Mouse (Mus musculus) heart, embryonic 11.5 days (tissue): ENCODE data around the gene Nolc1. TPM values are rescaled to one million over a fixed set of nuclear protein-coding genes. Genes with fewer than 3 reads are reported as not detected.

ENCODE experiments used
- ATAC-seq: fragments of 200-750 bp; cut with Nextera tagmentation; replicated peaks from 2 replicates; pipeline ENCODE4 v1.8.0; 2017; ENCODE audit warnings: moderate library complexity; ENCODE audit not compliant: insufficient number of reproducible peaks, low FRiP score, low TSS enrichment
- H3K27ac ChIP-seq: fragments of 300-500 bp; sonication (generic); 2 replicates; pipeline ENCODE4 v1.5.1; 2014; ENCODE audit warnings: mild to moderate bottlenecking, low read depth, low read length
- H3K27me3 ChIP-seq: fragments of 300-500 bp; sonication (generic); 2 replicates; pipeline ENCODE4 v1.6.1; 2014; ENCODE audit warnings: mild to moderate bottlenecking, low read length, mixed read lengths; ENCODE audit not compliant: control insufficient read depth, insufficient read depth
- H3K36me3 ChIP-seq: fragments of 300-500 bp; sonication (generic); 2 replicates; pipeline ENCODE4 v1.6.1; 2014; ENCODE audit warnings: mild to moderate bottlenecking, low read length, moderate library complexity, mixed read lengths; ENCODE audit not compliant: control insufficient read depth, insufficient read depth
- H3K4me1 ChIP-seq: fragments of 300-500 bp; sonication (generic); 2 replicates; pipeline ENCODE4 v1.6.1; 2014; ENCODE audit warnings: low read length; ENCODE audit not compliant: control insufficient read depth, insufficient read depth
- H3K4me2 ChIP-seq: fragments of 300-500 bp; sonication (generic); 2 replicates; pipeline ENCODE4 v1.6.1; 2014; ENCODE audit warnings: mild to moderate bottlenecking, moderate library complexity
- H3K4me3 ChIP-seq: fragments of 300-500 bp; sonication (generic); 2 replicates; pipeline ENCODE4 v1.5.1; 2014; ENCODE audit warnings: low read depth, low read length
- H3K9ac ChIP-seq: fragments of 300-500 bp; sonication (generic); 2 replicates; pipeline ENCODE4 v1.6.1; 2014; ENCODE audit warnings: mild to moderate bottlenecking, low read depth, low read length, moderate library complexity
- H3K9me3 ChIP-seq: fragments of 300-500 bp; sonication (generic); replicated peaks from 2 replicates; pipeline ENCODE4 v1.6.1; 2016; ENCODE audit warnings: low read length; ENCODE audit not compliant: control insufficient read depth
- WGBS: fragments of 180-500 bp; shearing (Covaris S2); extraction: QIAGEN DNeasy Blood & Tissue Kit; methylation state at CpG from one replicate; pipeline ENCODE4 v1.1.7; 2014; ENCODE audit not compliant: insufficient replicate concordance; 5-methylcytosine and 5-hydroxymethylcytosine counted together
- polyA plus RNA-seq: library from polyadenylated mRNA; unstranded; fragments of >200 nt; fragmentation: Nextera tagmentation; extraction: Ambion mirVana; gene quantifications from 2 replicates; pipeline ENCODE4 v1.2.1, GENCODE M21; 2014

Nolc1 gene
- polyA plus RNA-seq, 1 experiment from 2014 or later = 65.4 TPM

DNA sequence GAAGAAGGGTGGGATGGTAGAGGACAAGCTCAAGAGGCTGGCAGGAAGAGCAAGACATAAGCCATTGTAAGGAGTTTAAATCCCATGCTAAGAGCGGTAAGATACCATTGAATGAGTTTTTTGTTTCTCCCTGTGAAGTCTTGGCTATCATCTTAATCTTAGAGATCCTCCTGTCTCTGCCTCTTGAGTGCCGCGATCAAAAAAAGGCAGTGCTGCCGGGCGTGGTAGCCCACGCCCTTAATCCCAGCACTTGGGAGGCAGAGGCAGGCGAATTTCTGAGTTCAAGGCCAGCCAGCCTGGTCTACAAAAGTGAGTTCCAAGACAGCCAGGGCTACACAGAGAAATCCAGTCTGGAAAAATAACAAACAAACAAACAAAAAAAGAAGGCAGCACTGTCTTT, 17.2 kb upstream of the Nolc1 start:
- H3K36me3 ChIP-seq = peaks cover 18% of the 10 kb centered on the region

DNA sequence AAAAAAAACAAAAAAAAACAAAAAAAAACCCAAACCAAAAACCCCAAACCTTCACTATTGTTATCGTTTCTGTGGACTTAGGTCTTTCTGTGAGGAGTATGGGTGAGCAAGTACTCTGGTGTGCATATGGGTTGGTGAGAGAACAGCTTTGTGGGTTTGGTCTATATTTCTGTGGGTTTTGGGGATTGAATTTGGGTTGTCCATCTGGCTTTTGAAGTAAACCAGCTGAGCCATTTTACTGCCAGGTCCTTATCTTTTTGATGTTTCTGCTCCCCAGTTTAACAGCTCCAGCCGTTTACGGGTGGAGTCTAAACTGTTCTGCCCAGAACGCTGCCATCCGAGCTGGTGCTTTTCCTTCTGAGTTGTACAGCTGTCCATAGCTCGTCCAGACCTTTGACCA, 14.8 kb upstream of the Nolc1 start:
- H3K9ac ChIP-seq = no peak overlapping the region
- H3K4me1 ChIP-seq = peaks cover 7% of the 10 kb centered on the region
- no peak overlapping the region for H3K27ac ChIP-seq
- peaks cover 31% of the 10 kb centered on the region for H3K36me3 ChIP-seq
- H3K27me3 ChIP-seq = no peaks in the 10 kb centered on the region
- no peak overlapping the region for H3K4me2 ChIP-seq
- 60% methylated on average over 6 of the region's 6 CpGs for WGBS
- no peaks in the 10 kb centered on the region for H3K9me3 ChIP-seq
- no peak for ATAC-seq
- H3K4me3 ChIP-seq = no peak overlapping the region

More for the DNA sequence above, 17.2 kb upstream of the Nolc1 start:
- Histone ChIP-seq H3K4me2 (peak overlapping the region; percentile 87), H3K27ac (no peak overlapping the region), H3K4me3 (no peak overlapping the region), H3K9ac (no peak overlapping the region), H3K27me3 (no peaks in the 10 kb centered on the region), H3K9me3 (no peaks in the 10 kb centered on the region), H3K4me1 (peaks cover 7% of the 10 kb centered on the region)
- 88% methylated on average over 7 of the region's 7 CpGs for WGBS
- no peak for ATAC-seq

DNA sequence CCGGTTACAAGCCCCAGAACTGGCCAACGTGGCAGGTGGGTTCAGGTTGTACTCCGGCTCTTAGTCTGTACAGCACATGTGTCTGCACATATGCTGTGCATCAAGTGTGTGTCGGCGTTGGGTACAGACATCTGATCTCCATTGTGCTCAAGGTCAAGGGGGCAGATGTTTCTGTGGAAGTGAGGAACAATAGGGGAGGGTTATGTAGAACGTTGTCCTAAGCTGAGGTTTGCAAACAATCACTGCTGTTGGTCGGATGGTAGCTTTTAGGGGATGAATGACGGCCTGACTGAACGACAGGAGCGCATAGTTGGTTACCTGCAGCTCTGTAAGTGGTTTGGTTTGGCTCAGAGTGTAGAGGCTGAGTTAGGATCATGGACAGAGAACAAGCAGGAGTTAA, 7.6 kb upstream of the Nolc1 start:
- no peaks in the 10 kb centered on the region for H3K27me3 ChIP-seq
- H3K4me3 ChIP-seq = no peak overlapping the region
- WGBS = 83% methylated on average over 10 of the region's 10 CpGs
- peaks cover 58% of the 10 kb centered on the region for H3K36me3 ChIP-seq
- ATAC-seq = no peak
- H3K4me2 ChIP-seq = no peak overlapping the region
- H3K4me1 ChIP-seq = no peaks in the 10 kb centered on the region
- H3K9me3 ChIP-seq = no peaks in the 10 kb centered on the region
- no peak overlapping the region for H3K9ac ChIP-seq
- H3K27ac ChIP-seq = no peak overlapping the region

DNA sequence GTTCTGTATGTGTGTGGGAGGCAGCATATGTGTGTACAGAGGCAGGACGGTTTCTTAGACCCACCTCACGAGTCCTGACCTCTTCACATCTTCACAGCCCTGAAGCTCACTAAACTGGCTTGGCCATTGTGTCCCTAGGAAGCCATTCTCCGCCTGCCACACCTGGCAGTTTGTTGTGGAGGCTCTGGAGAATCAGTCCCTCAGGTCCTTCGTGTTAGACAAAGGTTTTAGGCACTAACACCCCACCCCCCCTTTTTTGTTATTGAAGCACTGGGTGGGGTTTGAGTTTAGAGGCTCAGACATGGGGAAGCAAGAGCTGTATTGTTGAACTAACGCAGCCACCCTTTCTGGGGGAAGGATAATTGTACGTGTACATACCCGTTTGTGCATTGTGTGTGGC, 2.4 kb upstream of the Nolc1 start:
- H3K36me3 ChIP-seq = peaks cover 24% of the 10 kb centered on the region
- H3K27ac ChIP-seq = no peak overlapping the region

DNA sequence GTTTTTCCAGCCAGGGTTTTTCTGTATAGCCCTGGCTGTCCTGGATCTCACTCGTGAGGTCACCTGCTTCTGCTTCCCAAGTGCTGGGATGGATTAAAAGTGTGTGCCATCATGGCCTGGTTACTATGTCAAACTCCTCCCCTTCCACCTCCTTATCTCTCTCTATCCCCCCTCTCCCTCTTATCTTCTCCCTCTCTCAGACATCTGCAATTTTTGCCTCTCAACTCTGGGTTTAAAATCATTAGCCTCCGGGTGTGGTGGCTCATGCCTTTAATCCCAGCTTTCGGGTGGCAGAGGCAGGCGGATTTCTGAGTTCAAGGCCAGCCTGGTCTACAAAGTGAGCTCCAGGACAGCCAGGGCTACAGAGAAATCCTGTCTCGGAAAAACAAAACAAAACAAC, 1.4 kb upstream of the Nolc1 start:
- WGBS = 74% methylated on average over 5 of the region's 5 CpGs
- H3K27me3 ChIP-seq = no peaks in the 10 kb centered on the region
- peaks cover 9% of the 10 kb centered on the region for H3K4me1 ChIP-seq
- H3K27ac ChIP-seq = no peak overlapping the region
- H3K4me2 ChIP-seq = no peak overlapping the region
- ATAC-seq = no peak
- no peaks in the 10 kb centered on the region for H3K9me3 ChIP-seq
- H3K4me3 ChIP-seq = no peak overlapping the region
- peaks cover 25% of the 10 kb centered on the region for H3K36me3 ChIP-seq
- H3K9ac ChIP-seq = no peak overlapping the region

More for the DNA sequence above, 2.4 kb upstream of the Nolc1 start:
- 86% methylated on average over 7 of the region's 7 CpGs for WGBS
- H3K4me1 ChIP-seq = peaks cover 9% of the 10 kb centered on the region
- ATAC-seq = no peak
- no peak overlapping the region for H3K9ac ChIP-seq
- no peaks in the 10 kb centered on the region for H3K27me3 ChIP-seq
- no peak overlapping the region for H3K4me2 ChIP-seq
- no peaks in the 10 kb centered on the region for H3K9me3 ChIP-seq
- no peak overlapping the region for H3K4me3 ChIP-seq

DNA sequence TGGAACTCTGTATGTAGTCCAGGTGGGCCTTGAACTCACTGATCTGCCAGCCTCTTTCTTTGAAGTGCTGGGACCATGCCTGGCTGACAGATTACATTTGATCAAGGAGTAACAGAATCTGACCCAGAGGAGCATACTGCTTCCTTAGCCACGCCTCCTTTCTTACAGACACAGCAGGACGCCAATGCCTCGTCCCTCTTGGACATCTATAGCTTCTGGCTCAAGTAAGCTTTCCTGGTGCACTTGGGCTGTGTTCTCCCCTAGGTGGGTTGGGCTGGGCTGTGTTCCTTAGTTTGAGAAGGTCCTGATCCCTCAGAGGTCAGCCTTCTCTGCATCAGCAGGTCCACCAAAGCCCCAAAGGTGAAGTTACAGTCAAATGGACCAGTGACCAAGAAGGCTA, 2.9 kb downstream of the Nolc1 start:
- Histone ChIP-seq H3K36me3 (peaks cover 42% of the 10 kb centered on the region), H3K9ac (no peak overlapping the region)
- WGBS = 73% methylated on average over 3 of the region's 3 CpGs

DNA sequence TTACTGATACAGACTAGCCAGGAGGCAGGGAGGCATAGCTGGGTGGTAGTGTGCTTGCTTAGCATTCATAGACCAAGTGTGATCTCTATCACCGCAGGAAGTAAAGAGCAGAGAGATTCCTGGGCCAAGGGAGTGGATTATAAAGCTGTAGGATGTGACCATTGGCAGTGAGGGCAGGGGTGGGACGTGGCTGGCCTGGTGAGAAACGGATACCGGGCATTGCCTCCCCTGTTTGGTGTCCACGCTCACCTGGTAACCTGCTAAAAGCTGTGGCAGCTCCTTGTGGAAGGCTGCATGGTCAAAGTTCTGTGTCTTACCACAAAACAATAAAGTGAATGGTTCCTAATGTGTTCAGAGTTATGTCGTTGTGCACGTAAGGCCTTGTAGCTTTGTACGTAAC, 9.5 kb downstream of the Nolc1 start:
- peaks cover 46% of the 10 kb centered on the region for H3K36me3 ChIP-seq
- 95% methylated on average over 8 of the region's 8 CpGs for WGBS

More for the DNA sequence above, 2.9 kb downstream of the Nolc1 start:
- H3K4me3 ChIP-seq = no peak overlapping the region
- no peak for ATAC-seq
- peaks cover 9% of the 10 kb centered on the region for H3K4me1 ChIP-seq
- H3K4me2 ChIP-seq = no peak overlapping the region
- no peak overlapping the region for H3K27ac ChIP-seq
- no peaks in the 10 kb centered on the region for H3K27me3 ChIP-seq
- H3K9me3 ChIP-seq = no peaks in the 10 kb centered on the region

DNA sequence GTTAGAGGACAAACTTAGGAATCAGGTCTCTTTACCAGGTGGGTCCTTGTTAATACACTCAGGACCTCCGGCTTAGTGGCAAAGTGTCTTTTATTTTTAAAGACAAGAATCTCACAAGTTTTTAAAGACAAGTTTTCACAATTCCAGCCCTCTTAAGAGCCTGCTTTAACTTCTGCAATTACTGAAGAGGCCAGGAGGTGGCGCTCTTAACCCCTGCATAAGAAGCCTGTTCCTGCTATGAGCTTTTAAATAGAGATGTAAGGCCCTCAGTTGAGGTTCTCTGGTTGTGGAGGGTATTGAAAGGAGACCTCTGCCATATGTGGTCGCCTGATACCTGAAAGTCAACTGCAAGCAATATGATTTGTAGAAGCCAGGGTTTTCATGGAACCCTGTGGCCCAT, 10.7 kb downstream of the Nolc1 start:
- ATAC-seq = no peak
- Histone ChIP-seq H3K9ac (no peak overlapping the region), H3K27ac (no peak overlapping the region), H3K4me3 (no peak overlapping the region), H3K4me1 (peaks cover 7% of the 10 kb centered on the region; the same call in 1 of the 2 replicates), H3K36me3 (peaks cover 37% of the 10 kb centered on the region), H3K9me3 (no peaks in the 10 kb centered on the region), H3K4me2 (no peak overlapping the region), H3K27me3 (no peaks in the 10 kb centered on the region)
- 45% methylated on average over 3 of the region's 3 CpGs for WGBS

More for the DNA sequence above, 9.5 kb downstream of the Nolc1 start:
- Histone ChIP-seq H3K9me3 (no peaks in the 10 kb centered on the region), H3K27ac (no peak overlapping the region), H3K4me1 (peaks cover 7% of the 10 kb centered on the region; the same call in 1 of the 2 replicates), H3K4me3 (no peak overlapping the region), H3K9ac (no peak overlapping the region), H3K4me2 (no peak overlapping the region), H3K27me3 (no peaks in the 10 kb centered on the region)
- ATAC-seq = no peak

DNA sequence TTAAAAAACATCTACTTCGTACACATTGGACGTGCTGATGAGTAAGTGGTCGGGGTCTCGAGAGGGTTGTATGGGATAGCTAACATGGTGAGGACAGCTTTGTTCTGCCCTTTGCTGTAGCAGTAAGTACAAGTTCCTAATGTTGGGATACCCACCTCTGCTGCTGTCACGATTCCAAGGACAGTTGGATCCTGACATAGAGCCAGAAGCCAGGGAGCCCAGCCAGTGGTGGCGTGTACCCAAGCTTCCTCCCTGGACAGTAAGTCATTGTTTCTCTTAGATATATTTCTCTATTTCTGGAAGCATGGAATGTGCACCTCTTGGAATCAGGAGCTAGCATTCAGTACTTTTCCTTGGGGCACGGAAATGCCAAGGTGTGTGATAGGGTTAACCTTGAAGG, 12.2 kb downstream of the Nolc1 start:
- H3K4me3 ChIP-seq = no peak overlapping the region
- peaks cover 7% of the 10 kb centered on the region; the same call in 1 of the 2 replicates for H3K4me1 ChIP-seq
- no peak for ATAC-seq
- WGBS = 66% methylated on average over 7 of the region's 7 CpGs
- H3K9me3 ChIP-seq = no peaks in the 10 kb centered on the region
- no peak overlapping the region for H3K9ac ChIP-seq
- H3K27ac ChIP-seq = no peak overlapping the region
- H3K36me3 ChIP-seq = peaks cover 24% of the 10 kb centered on the region
- no peaks in the 10 kb centered on the region for H3K27me3 ChIP-seq
- no peak overlapping the region for H3K4me2 ChIP-seq
